Mouse (Mus musculus) MEL (cell line): Measurements from ENCODE around the gene Vipr1.

Experiments used
- CHD1 ChIP-seq: IDR thresholded peaks from 2 replicates; pipeline ENCODE4 v1.6.1; 2012; ENCODE audit warnings: low read depth, mild to moderate bottlenecking, inconsistent platforms, low read length, improper control_type of control experiment
- CTCF ChIP-seq, 3 experiments: IDR thresholded peaks in 2 of 3; conservative IDR thresholded peaks in 1 of 3; 2 replicates each; pipeline ENCODE4 v1.5.1; 2011 to 2012; ENCODE audit warnings: low read length in 3 of 3, low read depth in 2 of 3, mild to moderate bottlenecking in 2 of 3, improper control_type of control experiment in 1 of 3, inconsistent platforms in 1 of 3, mixed read lengths in 1 of 3, moderate library complexity in 1 of 3; ENCODE audit not compliant: control insufficient read depth in 1 of 3, insufficient read depth in 1 of 3, poor library complexity in 1 of 3, severe bottlenecking in 1 of 3
- E2F4 ChIP-seq: IDR thresholded peaks from 2 replicates; pipeline ENCODE4 v1.6.1; 2011; ENCODE audit warnings: low read depth, low read length, improper control_type of control experiment, borderline replicate concordance
- ETS1 ChIP-seq: IDR thresholded peaks from 2 replicates; pipeline ENCODE4 v1.6.1; 2012; ENCODE audit warnings: low read depth, mild to moderate bottlenecking, inconsistent platforms, low read length, improper control_type of control experiment, moderate library complexity
- MAX ChIP-seq: IDR thresholded peaks from 2 replicates; pipeline ENCODE4 v1.6.1; 2011; ENCODE audit warnings: low read length, improper control_type of control experiment
- MAZ ChIP-seq: IDR thresholded peaks from 2 replicates; pipeline ENCODE4 v1.6.1; 2012; ENCODE audit warnings: low read depth, mild to moderate bottlenecking, inconsistent platforms, low read length, improper control_type of control experiment
- MXI1 ChIP-seq: IDR thresholded peaks from 2 replicates; pipeline ENCODE4 v1.6.1; 2011; ENCODE audit warnings: mild to moderate bottlenecking, low read depth, low read length, improper control_type of control experiment
- MYC ChIP-seq: IDR thresholded peaks from 2 replicates; pipeline ENCODE4 v1.6.1; 2011; ENCODE audit warnings: low read depth, mild to moderate bottlenecking, low read length, improper control_type of control experiment, moderate library complexity
- POLR2A ChIP-seq, 2 experiments: IDR thresholded peaks; 2 replicates each; pipeline ENCODE4 v1.6.1; 2011 to 2012; ENCODE audit warnings: low read length in 2 of 2, mild to moderate bottlenecking in 2 of 2, control low read depth in 1 of 2, improper control_type of control experiment in 1 of 2, low read depth in 1 of 2, moderate library complexity in 1 of 2; ENCODE audit not compliant: control insufficient read depth in 1 of 2, insufficient read depth in 1 of 2, poor library complexity in 1 of 2
- POLR2AphosphoS2 ChIP-seq: IDR thresholded peaks from 2 replicates; pipeline ENCODE4 v1.6.1; 2011; ENCODE audit warnings: low read length, improper control_type of control experiment
- TCF12 ChIP-seq: IDR thresholded peaks from 2 replicates; pipeline ENCODE4 v1.6.1; 2014; ENCODE audit warnings: low read depth, mild to moderate bottlenecking, inconsistent platforms, low read length, improper control_type of control experiment, moderate library complexity
- UBTF ChIP-seq: IDR thresholded peaks from 2 replicates; pipeline ENCODE4 v1.6.1; 2012; ENCODE audit warnings: low read depth, mild to moderate bottlenecking, inconsistent platforms, low read length, improper control_type of control experiment, moderate library complexity, borderline replicate concordance; ENCODE audit not compliant: insufficient read depth
- USF1 ChIP-seq: IDR thresholded peaks from 2 replicates; pipeline ENCODE4 v1.6.1; 2014; ENCODE audit warnings: low read depth, mild to moderate bottlenecking, inconsistent platforms, low read length, improper control_type of control experiment, moderate library complexity
- USF2 ChIP-seq, 2 experiments: IDR thresholded peaks; 2 replicates each; pipeline ENCODE4 v1.6.1; 2011 to 2012; ENCODE audit warnings: improper control_type of control experiment in 2 of 2, low read length in 2 of 2, borderline replicate concordance in 1 of 2, inconsistent platforms in 1 of 2, low read depth in 1 of 2, mild to moderate bottlenecking in 1 of 2; ENCODE audit not compliant: insufficient read depth in 1 of 2

GRCm38 (mm10) chr9:121681191-121681590 lies 38.7 kb downstream of the Vipr1 start:
- TF ChIP-seq UBTF, result no peak
- TF ChIP-seq CTCF (IDR thresholded peaks at IDR 0.05 in 2 of 3, conservative IDR thresholded peaks at IDR 0.05 in 1 of 3; ENCODE audit: control insufficient read depth in 1 of 3, insufficient read depth in 1 of 3, low read depth in 2 of 3, low read length in 3 of 3, poor library complexity in 1 of 3, severe bottlenecking in 1 of 3), result no peak
- no peak for TF ChIP-seq MAZ
- TF ChIP-seq USF2 (IDR thresholded peaks at IDR 0.05; ENCODE audit: borderline replicate concordance in 1 of 2, insufficient read depth in 1 of 2, low read depth in 1 of 2, low read length in 2 of 2), result no peak
- TF ChIP-seq POLR2AphosphoS2, result no peak
- TF ChIP-seq POLR2A (IDR thresholded peaks at IDR 0.05; ENCODE audit: control insufficient read depth in 1 of 2, insufficient read depth in 1 of 2, low read depth in 1 of 2, low read length in 2 of 2, poor library complexity in 1 of 2), result no peak
- no peak for TF ChIP-seq MAX
- TF ChIP-seq ETS1, result no peak
- TF ChIP-seq E2F4, result no peak
- no peak for TF ChIP-seq MXI1
- TF ChIP-seq MYC, result no peak
- TF ChIP-seq CHD1, result no peak
- no peak for TF ChIP-seq USF1
- TF ChIP-seq TCF12, result no peak
